Mouse (Mus musculus) gastrocnemius, postnatal 10 days (tissue): Measurements from ENCODE around the gene Mrtfb. TPM values are rescaled to one million over a fixed set of nuclear protein-coding genes. Genes with fewer than 3 reads are reported as not detected.
A peak's percentile ranks its signal among the peaks of the same experiment; 100 is the strongest.

Experiments used
- DNase-seq: peaks from one replicate; pipeline ENCODE4 v3.0.0; 2021; ENCODE audit warnings: mixed read lengths
- total RNA-seq, 2 experiments: library from RNA; stranded (reverse); gene quantifications; 2 replicates each; pipeline ENCODE4 v1.2.3; 2021

Mrtfb gene
- total RNA-seq, 2 experiments from 2014 or later, result 39.5 TPM

DNA sequence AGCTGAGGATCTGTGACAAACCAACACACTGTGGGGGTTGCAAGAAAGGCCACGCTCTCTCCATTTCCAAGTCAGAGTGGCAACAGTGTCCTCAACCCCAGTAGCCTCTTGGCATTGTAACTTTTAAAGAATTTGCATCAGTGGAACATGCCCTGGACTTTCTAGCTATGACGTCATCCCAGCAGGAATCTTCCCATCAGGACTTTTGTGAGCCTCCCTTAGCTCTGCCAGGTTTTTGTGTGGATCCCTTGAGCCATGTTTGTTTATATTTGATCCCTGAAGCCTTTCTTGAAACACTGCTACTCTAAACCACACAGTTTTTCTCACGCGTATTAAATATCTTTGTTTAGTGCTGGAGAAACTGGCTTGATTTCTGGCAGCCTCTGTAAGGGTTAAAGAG, 97.6 kb downstream of the Mrtfb start:
- DNase-seq, result no peak

DNA sequence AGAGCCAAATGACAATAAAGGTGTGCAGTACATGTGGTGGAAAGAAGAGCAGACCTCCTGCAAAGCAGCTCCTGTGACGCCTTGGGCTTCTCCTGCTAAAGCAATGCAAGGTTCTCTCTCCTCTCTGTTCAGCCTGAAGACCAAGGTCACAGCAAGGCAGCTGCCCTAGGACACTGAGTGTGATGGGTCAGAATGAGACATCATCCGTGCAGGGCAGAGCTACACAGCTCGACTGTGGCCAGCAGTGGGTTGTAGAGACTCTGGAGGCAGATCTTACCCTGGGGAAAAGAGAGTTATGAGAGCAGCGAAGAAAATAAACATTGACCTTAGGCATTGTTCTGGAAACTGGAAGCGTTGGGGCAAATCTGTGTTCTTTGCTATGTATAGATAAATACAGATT, 98.2 kb downstream of the Mrtfb start:
- no peak for DNase-seq

DNA sequence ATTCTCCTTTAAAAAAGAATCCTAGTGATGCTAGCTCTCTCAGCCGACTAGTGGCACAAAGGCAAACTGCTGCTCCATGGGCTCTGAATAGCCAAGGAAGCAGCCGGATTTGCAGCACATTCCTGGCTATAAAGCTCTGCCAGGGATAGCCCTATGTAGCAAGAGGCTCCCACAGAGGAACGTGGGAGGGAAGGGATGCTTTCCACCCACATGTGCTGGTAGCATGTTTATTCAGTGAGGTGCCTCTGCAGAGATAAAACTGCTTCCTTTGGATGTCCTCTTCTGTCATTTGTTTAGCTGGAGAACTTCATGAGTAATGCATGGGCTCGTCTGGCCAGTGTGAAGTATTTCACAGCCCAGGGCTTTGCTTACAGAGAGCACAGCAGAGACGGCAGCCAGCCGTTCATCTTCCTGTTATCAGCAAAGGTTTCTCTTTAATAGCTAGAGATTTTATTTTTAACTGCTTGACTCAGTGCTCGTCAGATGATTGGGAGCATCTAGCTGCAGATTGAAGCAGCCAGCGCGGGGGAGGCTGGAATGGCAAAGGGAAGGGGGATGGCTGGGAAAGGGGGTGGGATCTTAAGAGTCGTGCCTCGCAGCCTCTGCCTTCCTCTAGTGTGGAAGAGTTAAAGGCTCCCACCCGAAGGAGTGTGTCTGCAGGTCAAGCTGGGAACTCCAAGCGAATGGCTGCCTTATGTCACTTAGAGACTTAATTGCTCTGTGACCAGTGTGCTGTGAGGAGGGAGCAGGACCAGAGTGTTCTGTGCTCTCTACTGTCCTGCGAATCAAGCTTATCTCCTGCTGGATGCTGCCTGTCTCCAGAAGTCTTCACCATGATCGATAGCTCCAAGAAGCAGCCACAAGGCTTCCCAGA, 101.8 kb downstream of the Mrtfb start:
- DNase-seq, result peak; percentile 60

DNA sequence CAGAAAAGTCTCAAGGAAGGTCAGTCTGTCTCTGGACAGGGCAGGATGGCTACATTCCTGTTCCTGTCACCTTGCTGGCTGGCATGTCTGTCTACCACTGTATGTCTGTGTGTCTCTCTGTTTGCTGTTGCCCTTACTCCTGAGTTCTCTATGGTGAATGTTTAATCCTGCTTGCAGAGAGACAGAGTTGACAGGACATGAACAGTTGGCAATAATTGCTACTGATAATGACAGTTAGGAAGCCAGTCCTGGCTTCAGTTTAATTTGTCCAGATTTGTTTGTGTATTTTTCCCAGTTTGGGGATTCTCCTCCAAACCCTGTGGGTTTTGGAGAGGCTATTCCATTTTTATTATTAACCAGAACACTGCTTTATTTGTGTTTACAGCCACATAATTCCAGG, 102.5 kb downstream of the Mrtfb start:
- DNase-seq, result no peak

DNA sequence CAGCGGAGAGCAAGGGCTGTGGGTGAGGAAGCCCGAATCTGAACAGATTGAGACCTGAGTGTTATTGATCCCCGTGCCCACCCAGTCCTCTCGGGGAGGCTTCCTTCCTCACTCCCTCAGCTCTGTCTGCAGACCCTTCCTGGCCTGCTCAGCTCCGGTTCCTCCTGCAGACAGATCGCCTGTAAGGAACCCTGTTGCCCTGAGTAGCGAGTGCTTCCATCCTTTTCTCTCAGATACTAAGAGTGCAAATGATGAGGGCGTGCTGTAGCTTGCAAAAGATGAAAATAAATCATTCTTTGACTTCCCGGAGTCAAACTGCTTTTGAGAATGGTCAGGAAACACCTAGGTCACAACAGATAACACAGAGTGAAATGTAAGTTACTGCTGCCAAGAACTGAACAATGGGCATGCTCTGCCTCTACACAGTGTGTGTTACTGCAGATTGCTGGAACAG, 103.2 kb downstream of the Mrtfb start:
- DNase-seq, result no peak

DNA sequence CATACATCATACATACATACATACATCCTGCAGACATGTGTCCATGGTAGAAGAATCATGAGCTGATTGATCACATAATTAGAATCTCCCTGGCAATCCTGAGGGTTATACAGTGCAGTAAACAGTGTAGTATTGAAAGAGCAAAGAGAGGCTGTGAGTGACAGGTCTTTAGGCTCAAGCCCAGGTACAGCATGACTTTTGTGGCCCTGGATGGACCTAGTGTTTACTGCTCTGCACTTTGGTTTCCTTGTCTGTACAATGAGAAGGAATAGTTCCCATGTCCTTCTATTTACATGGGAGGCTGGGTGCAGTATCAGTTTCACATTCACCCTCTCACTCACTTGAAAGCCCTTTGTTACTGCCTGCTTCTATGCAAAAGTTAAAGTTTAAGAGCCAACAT, 103.9 kb downstream of the Mrtfb start:
- no peak for DNase-seq

DNA sequence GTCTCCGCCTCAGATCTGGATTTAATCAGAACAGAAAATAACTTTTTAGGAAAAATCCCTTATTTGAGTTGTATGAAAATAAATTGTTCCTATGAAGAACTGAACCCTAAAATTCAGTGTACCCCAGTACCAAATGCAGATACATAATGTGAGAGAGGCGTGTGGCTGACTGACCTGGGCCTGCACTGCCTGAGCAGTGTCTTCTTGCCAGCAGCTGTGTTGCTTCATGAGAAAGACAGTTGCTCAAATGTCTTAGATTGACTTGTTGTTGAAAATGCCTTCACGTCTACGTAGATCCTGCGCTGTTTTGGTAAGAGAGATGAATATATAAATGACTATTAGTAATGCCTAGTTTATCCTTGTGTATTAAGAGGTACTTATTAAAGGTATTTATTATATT, 104.6 kb downstream of the Mrtfb start:
- DNase-seq, result no peak

DNA sequence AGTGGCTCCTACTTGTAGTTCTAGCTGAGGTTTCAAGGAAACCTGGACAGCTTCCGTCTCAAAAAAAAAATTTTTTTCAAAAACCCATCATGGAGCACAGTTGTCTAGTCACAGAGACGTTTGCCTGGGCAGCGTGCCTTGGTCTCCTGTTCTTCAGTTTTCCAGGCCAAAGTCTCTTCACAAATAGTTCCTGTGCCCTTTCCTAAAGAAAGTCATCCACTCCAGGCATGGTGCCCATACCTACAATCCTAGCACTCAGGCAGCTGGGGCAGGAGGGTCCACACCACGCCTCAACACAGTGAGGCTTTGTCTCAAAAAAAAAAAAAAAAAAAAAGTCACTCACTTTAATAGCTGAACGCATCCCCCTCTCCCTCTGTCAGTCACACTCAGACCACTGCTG, 106.9 kb downstream of the Mrtfb start:
- no peak for DNase-seq

DNA sequence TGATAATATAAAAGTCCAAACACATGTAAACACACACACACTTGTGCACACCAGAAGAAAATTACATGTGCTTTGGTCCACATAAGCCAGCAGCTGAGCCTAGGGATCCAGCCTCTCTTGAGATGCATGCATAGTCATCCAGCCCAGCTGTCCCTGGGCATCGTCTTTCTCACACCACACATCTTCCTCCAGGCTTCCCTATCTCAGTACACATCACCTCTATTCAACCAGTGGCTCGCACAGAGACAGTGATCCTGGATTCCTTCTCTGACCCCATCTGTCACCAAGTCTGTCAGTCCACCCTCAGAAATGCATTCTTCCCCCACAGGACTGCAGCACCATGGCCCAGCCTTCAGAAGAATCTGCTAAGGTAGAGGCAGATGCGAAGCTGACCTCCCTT, 107.9 kb downstream of the Mrtfb start:
- no peak for DNase-seq

DNA sequence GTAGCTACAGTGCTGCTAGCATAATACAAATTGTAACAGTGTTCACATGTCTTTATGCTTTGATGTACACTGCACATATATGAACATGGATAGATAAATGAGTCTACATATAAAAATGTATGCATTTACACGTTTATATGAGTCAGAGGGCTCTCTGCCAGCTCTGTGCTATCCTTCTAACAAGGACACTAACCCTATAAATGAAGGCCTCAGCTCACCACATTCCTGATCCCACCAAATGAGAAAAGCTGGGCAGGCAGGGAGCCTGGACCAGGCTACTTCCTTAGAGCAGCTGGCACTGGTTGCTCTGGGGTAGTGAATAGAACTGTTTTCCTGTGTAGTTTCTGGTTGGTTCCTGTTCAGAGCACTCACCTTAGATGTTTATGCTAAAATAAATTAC, 110.0 kb downstream of the Mrtfb start:
- DNase-seq, result no peak

DNA sequence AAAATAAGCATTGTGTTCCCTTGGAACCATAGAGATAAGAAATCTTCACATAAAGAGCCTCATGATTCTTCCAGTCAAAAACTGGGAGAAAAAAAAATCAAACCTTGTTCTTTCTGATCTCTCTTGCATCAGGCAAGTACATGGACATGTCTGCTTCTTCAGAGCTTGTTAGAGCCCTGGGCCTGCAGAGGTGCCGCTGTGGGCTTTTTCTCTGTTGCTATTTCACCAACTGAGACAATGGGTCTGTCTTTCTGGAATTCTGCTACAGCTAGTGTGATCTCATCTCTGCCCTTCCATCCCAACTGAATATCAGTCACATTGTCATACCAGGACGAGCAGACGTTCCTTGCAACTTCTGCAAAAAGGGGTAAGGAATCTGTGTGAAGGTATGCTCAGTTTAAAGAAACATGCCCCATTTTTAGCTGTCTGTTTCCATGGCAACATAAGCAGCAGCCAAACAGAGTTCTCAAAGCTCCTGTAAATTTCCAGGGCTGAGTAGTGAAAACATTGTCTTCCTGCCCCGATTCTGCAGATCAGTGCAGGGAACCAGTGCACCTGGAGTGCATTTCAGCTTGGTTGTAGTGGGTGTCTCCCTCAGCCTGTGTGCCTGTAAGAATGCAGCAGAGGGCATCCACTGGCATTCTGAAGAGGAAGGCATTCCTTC, 110.7 kb downstream of the Mrtfb start:
- no peak for DNase-seq

DNA sequence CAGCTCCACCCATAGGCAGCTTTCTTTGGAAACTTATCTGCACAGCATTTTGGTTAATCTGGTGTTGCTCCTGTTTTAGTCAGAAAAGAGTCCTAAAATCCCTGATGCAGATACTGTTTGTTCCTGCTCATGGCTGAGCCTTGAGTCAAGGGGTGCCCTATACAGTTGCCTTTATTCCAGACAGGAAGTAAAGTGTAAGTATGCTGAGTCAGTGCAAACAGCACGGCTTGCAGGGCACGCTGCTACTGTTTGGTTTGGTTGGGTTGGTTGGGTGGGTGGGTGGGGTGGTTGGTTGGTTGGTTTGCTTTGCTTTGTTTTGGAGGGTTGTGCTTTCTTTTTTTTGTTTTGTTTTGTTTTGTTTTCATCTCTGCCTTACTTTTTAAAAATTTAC, 111.2 kb downstream of the Mrtfb start:
- no peak for DNase-seq

DNA sequence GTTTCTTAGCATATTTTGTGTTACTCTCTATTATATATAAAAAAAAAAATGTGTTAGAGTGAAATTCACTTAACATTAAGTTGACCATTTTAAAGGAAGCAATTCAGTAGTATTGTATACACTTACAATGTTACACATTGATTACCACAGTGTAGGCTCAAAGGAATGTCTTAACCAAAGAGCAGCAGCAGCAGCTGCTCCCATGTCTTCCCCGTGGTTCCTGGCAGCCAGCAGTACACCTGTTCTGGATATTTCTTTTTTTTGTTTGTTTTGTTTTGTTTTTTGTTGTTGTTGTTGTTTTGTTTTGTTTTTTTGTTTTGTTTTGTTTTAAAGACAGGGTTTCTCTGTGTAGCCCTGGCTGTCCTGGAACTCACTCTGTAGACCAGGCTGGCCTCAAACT, 112.4 kb downstream of the Mrtfb start:
- DNase-seq, result no peak

DNA sequence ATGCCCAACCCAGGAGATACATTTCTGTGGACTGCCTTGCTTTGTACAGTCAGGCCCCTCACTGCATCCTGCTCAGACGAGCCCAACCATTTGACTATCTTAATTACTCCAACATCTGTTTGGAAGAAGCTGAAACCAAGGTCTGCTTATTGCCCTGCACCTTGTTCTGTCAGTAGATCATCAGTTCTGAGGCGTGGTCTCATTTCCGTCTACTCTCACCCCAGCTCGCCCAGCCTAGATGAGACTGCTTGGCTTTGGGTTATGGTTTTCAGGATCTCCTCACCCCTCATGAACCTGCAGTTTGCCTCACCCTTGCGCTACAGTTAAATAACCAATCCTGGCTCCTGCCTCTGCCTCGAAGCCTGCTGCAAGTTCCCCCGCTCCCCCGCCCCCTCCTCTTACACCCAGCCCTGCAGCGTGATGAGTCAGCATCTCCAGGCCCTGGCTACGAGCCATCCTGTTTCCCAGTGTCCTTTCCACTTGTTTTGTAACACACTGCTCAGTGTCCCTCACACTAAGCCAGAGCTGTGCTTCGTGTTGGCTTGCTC, 115.5 kb downstream of the Mrtfb start:
- DNase-seq, result peak; percentile 93

DNA sequence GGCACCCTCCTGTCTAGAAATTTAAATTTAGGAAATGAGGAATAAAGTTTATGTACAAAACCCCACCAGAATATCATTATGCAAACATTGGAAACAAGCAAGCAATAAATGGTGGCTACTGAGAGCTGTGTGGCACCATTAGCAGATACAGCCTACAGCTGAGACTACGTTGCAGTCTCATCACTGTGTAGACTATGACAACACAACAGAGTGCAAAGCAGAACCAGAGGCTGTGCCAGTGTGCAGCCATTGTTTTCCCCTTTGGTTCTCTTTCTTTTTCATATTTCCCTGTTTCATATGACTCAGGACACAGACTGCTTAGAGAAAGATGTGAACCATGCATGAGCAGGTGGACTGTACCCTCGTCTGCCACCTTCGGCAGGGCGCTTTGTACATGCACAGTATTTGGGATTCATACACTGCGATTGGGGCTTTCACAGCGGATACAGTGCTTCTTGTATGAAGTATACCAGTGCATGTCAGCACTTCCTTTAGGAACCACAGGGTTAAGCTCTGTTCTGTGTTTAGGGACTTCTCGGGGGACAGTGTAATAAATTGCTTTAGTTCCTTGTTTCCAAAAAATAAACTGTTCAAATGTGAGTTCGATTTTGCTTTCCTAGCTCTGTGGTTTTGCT, 116.7 kb downstream of the Mrtfb start:
- DNase-seq, result no peak

DNA sequence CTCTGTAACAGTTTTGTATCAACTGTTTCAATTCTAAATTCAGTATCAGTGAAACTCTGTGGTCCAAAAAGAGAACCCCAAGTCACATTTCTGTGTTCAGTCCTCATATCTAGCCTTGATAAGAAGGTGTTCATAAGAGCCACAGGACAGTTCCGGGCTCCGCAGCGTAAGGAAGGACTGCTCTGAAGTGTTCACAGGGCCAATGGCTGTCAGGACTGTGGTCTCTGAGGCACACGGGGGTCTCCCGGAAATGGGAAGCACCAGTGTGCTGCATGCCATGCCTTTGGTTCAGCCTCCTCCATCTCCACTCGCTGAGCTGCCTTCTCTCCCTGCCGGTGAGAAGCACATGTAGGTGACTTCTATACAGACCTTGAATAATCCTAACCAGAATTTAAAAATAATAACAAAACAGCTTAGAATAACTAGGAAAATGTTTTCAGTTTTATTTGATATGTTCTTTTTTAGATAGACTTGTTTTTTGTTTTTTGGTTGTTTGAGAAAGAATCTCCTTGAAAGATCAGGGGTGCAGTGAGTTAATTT, 120.7 kb downstream of the Mrtfb start:
- DNase-seq, result no peak

DNA sequence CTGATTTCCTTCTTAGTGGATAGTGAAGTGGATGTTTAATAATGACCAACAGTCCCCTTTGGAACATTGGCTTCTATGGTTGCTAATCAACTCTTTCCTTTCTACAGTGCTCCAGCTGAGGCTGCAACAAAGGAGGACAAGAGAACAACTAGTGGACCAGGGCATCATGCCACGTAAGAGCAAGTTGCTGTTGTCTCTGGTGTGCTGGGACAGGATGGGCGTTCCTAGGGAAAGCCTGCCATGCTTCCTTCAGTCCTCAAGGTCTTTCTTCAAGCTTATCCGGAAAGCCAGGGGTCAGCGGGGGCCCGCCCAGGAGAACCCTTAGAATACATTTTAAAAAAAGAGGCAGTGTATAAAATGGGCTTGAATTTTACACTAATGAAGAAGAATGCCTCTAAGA, 121.9 kb downstream of the Mrtfb start:
- no peak for DNase-seq

DNA sequence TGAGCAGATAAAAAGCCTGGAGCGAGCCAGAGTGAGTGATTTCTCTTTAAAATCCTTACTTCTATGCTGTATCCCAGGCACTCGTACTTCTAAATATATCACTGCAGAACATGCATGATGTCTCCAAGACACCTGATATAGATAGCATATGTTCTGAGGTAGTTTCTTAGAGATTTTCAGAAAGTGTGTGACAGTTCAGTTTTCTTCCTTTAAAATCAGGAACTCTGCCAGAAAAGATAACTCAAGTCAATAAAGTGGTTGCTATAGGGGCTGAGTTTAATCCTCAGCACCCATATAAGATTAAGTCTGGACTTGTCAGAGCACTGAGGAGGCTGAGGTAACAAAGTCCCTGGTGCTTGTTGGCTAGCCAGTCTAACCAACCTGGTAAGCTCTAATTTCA, 123.6 kb downstream of the Mrtfb start:
- DNase-seq, result no peak

DNA sequence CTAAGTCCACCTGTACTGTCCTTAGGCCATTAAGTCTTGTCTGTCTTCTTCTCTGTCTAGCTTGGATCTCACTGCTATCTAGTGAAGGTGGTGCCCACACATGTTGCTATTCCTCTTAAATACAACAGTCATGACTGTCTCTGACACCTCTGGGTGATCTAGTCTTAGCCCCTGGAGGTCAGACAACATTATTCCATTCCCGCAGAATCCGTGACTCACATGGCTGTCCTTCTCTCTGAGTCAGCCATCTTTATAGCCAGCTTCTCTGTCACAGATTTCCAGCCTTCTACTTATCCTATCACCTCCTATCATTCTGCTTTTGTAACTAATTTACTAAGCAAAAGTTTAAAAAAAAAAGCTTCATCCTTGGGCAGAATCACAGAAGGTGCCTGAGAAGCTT, 125.5 kb downstream of the Mrtfb start:
- DNase-seq, result no peak

DNA sequence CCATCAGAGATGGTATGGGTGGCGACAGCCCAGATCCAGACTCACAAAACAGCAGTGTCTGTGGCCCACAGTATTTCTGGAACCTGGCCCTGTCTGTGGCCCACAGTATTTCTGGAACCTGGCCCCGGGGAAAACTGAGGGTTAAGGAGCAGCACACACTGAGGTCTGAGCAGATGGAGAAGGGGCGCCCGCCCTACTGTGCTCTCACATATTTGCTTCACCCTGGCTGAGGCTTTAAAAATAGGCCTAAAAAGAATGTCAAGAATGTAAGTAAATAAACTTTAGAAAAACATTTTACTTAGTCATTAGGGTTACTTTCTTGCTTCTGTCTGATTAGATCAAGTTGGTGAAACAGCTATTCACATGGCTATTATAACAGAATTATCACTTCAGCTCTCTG, 131.0 kb downstream of the Mrtfb start:
- DNase-seq, result no peak

DNA sequence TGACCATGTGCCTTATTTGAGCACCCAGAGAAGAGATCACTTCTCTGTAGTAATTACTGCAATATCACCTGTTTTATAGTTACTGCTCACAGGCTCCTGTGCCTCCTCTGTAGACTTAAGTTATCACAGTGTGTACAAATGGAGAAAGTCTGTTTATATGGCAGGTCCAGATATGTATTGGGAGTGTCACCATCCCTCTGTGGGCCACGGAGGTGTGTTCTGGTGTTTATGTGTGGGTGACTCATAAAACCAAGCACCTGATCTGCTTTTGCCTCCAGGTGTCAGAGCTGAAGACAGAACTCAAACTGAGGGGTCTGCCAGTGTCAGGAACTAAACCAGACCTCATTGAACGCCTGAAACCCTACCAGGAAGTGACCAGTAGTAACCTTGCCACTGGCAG, 144.1 kb downstream of the Mrtfb start:
- no peak for DNase-seq

DNA sequence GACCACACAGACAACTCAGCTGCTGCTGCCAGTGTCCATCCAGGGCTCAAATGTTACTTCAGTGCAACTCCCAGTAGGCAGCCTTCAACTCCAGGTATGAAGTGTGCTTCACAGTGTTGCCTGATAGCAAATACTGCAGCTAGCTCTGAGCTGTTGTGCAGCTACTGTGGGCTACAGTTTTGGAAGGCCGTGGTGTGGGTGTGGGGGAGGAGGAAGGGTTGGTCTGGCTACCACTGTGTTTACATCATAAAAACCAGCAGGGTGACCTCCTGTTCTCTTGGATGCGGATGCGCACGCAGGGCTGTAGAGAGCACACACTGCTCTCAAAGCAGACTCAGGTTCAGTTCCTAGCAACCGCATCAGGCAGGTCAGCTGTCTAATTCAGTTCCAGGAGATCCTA, 145.3 kb downstream of the Mrtfb start:
- DNase-seq, result no peak

DNA sequence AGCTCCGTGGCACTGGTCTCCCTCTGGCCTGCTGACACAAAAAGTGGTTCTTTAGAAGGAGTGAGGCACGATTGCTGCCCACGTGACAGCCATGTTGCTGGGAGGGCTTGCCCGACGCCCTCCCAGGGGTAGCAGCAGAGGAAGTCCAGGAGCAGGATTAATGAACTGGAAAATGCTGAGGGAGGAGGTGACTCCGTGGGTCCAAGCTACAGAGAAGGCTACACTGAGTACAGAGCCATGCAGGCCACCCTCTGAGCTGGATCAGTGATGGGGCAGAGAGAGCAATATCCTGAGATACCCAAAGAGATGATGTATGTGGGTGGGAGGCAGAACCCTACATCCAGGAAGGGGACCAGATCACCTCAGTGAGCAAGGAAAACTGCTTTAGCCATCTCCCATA, 148.4 kb downstream of the Mrtfb start:
- DNase-seq, result no peak
